Comparison of ENCODE assay signal across 11 mouse cellular contexts in the genomic region with DNA sequence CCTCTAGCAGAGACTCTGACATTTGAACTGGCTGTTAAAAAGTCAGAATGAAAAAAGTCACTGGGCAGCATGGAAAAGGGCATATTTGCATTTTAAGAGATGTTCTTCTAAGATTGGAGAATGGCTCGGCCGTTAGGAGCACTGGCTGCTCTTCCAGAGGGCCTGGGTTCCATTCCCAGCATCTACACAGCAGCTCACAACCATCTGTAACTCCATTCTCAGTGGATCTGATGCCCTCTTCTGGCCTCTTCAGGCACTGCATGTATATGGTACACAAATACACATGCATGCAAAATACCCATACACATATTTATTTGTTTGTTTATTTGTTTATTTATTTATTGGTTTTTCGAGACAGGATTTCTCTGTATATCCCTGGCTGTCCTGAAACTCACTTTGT. TPM values are rescaled to one million over a fixed set of nuclear protein-coding genes. Genes with fewer than 3 reads are reported as not detected.
DNase-seq lines count a peak whose midpoint lies in the region; ATAC-seq and TF ChIP-seq lines count a peak whose summit lies in the region.
"Had no signal": no experiment of that assay in that cellular context is flagged by ENCODE, and none has a peak within 500 bp of the region (broad histone marks: within the 10 kb centered on the region; RNA-seq: fewer than 3 reads in every experiment).

No protein-coding gene starts in this region.

- H3K27me3 ChIP-seq in hindbrain, postnatal 0 days (ENCODE audit: insufficient read depth, low read length): no peaks in the 10 kb centered on the region
- H3K27me3 ChIP-seq in hindbrain, embryonic 14.5 days (ENCODE audit: control insufficient read depth, insufficient read depth, low read length): no peaks in the 10 kb centered on the region

- no peak overlapping the region for H3K27ac ChIP-seq in hindbrain, postnatal 0 days
- no peak overlapping the region for H3K27ac ChIP-seq in hindbrain, embryonic 14.5 days

- H3K9ac ChIP-seq in hindbrain, postnatal 0 days (replicated peaks; ENCODE audit: low read length): no peak overlapping the region
- no peak overlapping the region for H3K9ac ChIP-seq in hindbrain, embryonic 14.5 days

- WGBS in hindbrain, postnatal 0 days: 89% methylated on average over 3 of the region's 3 CpGs
- WGBS in hindbrain, embryonic 14.5 days: 89% methylated on average over 3 of the region's 3 CpGs

- no peak for ATAC-seq in hindbrain, postnatal 0 days
- no peak for ATAC-seq in hindbrain, embryonic 14.5 days (ENCODE audit: low FRiP score)

- H3K36me3 ChIP-seq in hindbrain, postnatal 0 days (ENCODE audit: insufficient read depth, low read length): peaks cover 6% of the 10 kb centered on the region; the same call in 1 of the 2 replicates
- peaks cover 13% of the 10 kb centered on the region for H3K36me3 ChIP-seq in hindbrain, embryonic 14.5 days (replicated peaks; ENCODE audit: control insufficient read depth, insufficient read depth)

- peak; percentile 63 for TF ChIP-seq CTCF in hindbrain, postnatal 0 days (IDR thresholded peaks at IDR 0.05; ENCODE audit: low read depth)

- no peaks in the 10 kb centered on the region for H3K9me3 ChIP-seq in hindbrain, postnatal 0 days (ENCODE audit: low read length)
- H3K9me3 ChIP-seq in hindbrain, embryonic 14.5 days (ENCODE audit: control insufficient read depth, low read length): no peaks in the 10 kb centered on the region; the same call in 1 of the 2 replicates
- H3K9me3 ChIP-seq: megakaryocyte, embryonic 14.5 days had no signal

- peaks cover 6% of the 10 kb centered on the region for H3K4me1 ChIP-seq in hindbrain, postnatal 0 days (ENCODE audit: insufficient read depth, low read length)
- peaks cover 12% of the 10 kb centered on the region; the same call in 1 of the 2 replicates for H3K4me1 ChIP-seq in hindbrain, embryonic 14.5 days (replicated peaks; ENCODE audit: control insufficient read depth, insufficient read depth, low read length)

- H3K4me3 ChIP-seq in hindbrain, postnatal 0 days (ENCODE audit: low read length): no peak overlapping the region
- no peak overlapping the region for H3K4me3 ChIP-seq in hindbrain, embryonic 14.5 days (replicated peaks; ENCODE audit: low read length)

- no peak for DNase-seq in hindbrain, postnatal 0 days (ENCODE audit: low spot score)
- DNase-seq in hindbrain, embryonic 14.5 days (ENCODE audit: low spot score): no peak
- DNase-seq in ES-CJ7 (ENCODE audit: low read depth, low spot score): peak; percentile 67
- DNase-seq in cerebellum, postnatal 14 days: peak; percentile 47 to 66
- DNase-seq in naive thymus-derived CD4-positive, alpha-beta T cell, adult 2 months (ENCODE audit: low read depth): peak; percentile 80
- no peak for DNase-seq in ovary, postnatal 10 days (ENCODE audit: low spot score)
- DNase-seq in left cerebral cortex, adult 11 months (ENCODE audit: low spot score): no peak
- DNase-seq in layer of hippocampus, adult 9-10 months (ENCODE audit: low spot score): no peak

- no peak overlapping the region for H3K4me2 ChIP-seq in hindbrain, postnatal 0 days (ENCODE audit: low read depth, low read length)
- H3K4me2 ChIP-seq in hindbrain, embryonic 14.5 days (replicated peaks): no peak overlapping the region

RNA-seq across cellular contexts. Expression of gene Nlrx1, which starts 0.7 kb away (rescaled TPM):
- total RNA-seq in hindbrain, postnatal 0 days (2014; rRNA removed): 5.7 and 12.7 TPM in 2 replicates
- polyA plus RNA-seq in hindbrain, postnatal 0 days (2015; fragmentation: Nextera tagmentation; extraction: Ambion mirVana): 5.1 and 6.9 TPM in 2 replicates
- 4.4 and 5.1 TPM in 2 replicates for polyA plus RNA-seq in hindbrain, embryonic 14.5 days (2014; fragmentation: Nextera tagmentation; extraction: Ambion mirVana)

RNA-seq across cellular contexts. Expression of gene Pdzd3, which starts 17.8 kb away (rescaled TPM):
- total RNA-seq in hindbrain, postnatal 0 days (2014; rRNA removed): 0.31 TPM in 1 of 2 replicates, not detected in the other
- 0.13 and 0.34 TPM in 2 replicates for polyA plus RNA-seq in hindbrain, postnatal 0 days (2015; fragmentation: Nextera tagmentation; extraction: Ambion mirVana)
- 0.46 and 1.1 TPM in 2 replicates for polyA plus RNA-seq in hindbrain, embryonic 14.5 days (2014; fragmentation: Nextera tagmentation; extraction: Ambion mirVana)
- total RNA-seq: common myeloid progenitor, adult 5-6 weeks had no signal

RNA-seq across cellular contexts. Expression of gene Abcg4, which starts 19.3 kb away (rescaled TPM):
- total RNA-seq in hindbrain, postnatal 0 days (2014; rRNA removed): 59.1 and 69.6 TPM in 2 replicates
- 21.0 and 24.1 TPM in 2 replicates for polyA plus RNA-seq in hindbrain, postnatal 0 days (2015; fragmentation: Nextera tagmentation; extraction: Ambion mirVana)
- polyA plus RNA-seq in hindbrain, embryonic 14.5 days (2014; fragmentation: Nextera tagmentation; extraction: Ambion mirVana): 21.7 and 24.4 TPM in 2 replicates

RNA-seq across cellular contexts. Expression of gene Ccdc153, which starts 28.6 kb away (rescaled TPM):
- 1.0 TPM in 1 of 2 replicates, not detected in the other for total RNA-seq in hindbrain, postnatal 0 days (2014; rRNA removed)
- 2.2 and 2.6 TPM in 2 replicates for polyA plus RNA-seq in hindbrain, postnatal 0 days (2015; fragmentation: Nextera tagmentation; extraction: Ambion mirVana)
- polyA plus RNA-seq in hindbrain, embryonic 14.5 days (2014; fragmentation: Nextera tagmentation; extraction: Ambion mirVana): not detected in 2 replicates
- total RNA-seq: common myeloid progenitor, adult 5-6 weeks; heart, postnatal 10 days had no signal

RNA-seq across cellular contexts. Expression of gene Cbl, which starts 35.2 kb away (rescaled TPM):
- 24.2 and 30.5 TPM in 2 replicates for total RNA-seq in hindbrain, postnatal 0 days (2014; rRNA removed)
- 13.2 and 14.3 TPM in 2 replicates for polyA plus RNA-seq in hindbrain, postnatal 0 days (2015; fragmentation: Nextera tagmentation; extraction: Ambion mirVana)
- polyA plus RNA-seq in hindbrain, embryonic 14.5 days (2014; fragmentation: Nextera tagmentation; extraction: Ambion mirVana): 22.4 and 22.9 TPM in 2 replicates

Comparison
In these comparisons a context has a peak if more than half of its experiments do, and no peak if none do; other contexts are left out.
1. DNase-seq: peak in ES-CJ7 (single experiment), cerebellum, postnatal 14 days (2 of 2) and naive thymus-derived CD4-positive, alpha-beta T cell, adult 2 months (single experiment); none in hindbrain, postnatal 0 days (single experiment), hindbrain, embryonic 14.5 days (single experiment), ovary, postnatal 10 days (single experiment), left cerebral cortex, adult 11 months (single experiment) and layer of hippocampus, adult 9-10 months (single experiment).